Mouse (Mus musculus): ENCODE results near the gene Nckap5. TPM values are rescaled to one million over a fixed set of nuclear protein-coding genes. Genes with fewer than 3 reads are reported as not detected.

Nckap5 gene
- total and polyA plus RNA-seq, 3 experiments: not detected

GRCm38 (mm10) chr1:126461527-126462354 lies 368.9 kb downstream of the Nckap5 start:
- Histone ChIP-seq H3K36me3 (replicated peaks in 1 of 2; ENCODE audit: control insufficient read depth in 1 of 2, insufficient read depth in 1 of 2, low read length in 1 of 2) (no peaks in the 10 kb centered on the region), H3K27ac (ENCODE audit: insufficient read depth, low read depth) (no peak overlapping the region), H3K27me3 (replicated peaks) (no peaks in the 10 kb centered on the region), H3K9ac (ENCODE audit: insufficient read depth, low read depth) (no peak overlapping the region), H3K9me3 (replicated peaks; ENCODE audit: low read length) (peaks cover 59% of the 10 kb centered on the region), H3K79me2 (replicated peaks; ENCODE audit: control insufficient read depth, extremely low read depth, insufficient read depth, poor library complexity, severe bottlenecking) (no peaks in the 10 kb centered on the region), H3K4me1 (ENCODE audit: control insufficient read depth in 1 of 2, insufficient read depth in 2 of 2) (no peaks in the 10 kb centered on the region), H3K4me2 (ENCODE audit: insufficient read depth, low read depth, poor library complexity, severe bottlenecking) (no peak overlapping the region), H3K4me3 (replicated peaks in 1 of 3; ENCODE audit: low read depth in 2 of 3, low read length in 2 of 3, poor library complexity in 1 of 3) (no peak overlapping the region)
- TF ChIP-seq ETS1 (conservative IDR thresholded peaks at IDR 0.05; ENCODE audit: low read depth, low read length) (no peak), CTCF (conservative IDR thresholded peaks at IDR 0.05 in 1 of 2, IDR thresholded peaks at IDR 0.05 in 1 of 2; ENCODE audit: low read depth in 2 of 2, low read length in 2 of 2) (no peak), CHD1 (IDR thresholded peaks at IDR 0.05; ENCODE audit: low read depth, low read length) (no peak), POLR2AphosphoS2 (IDR thresholded peaks at IDR 0.05; ENCODE audit: low read depth, low read length) (no peak), KAT2A (IDR thresholded peaks at IDR 0.05; ENCODE audit: insufficient replicate concordance, low read length) (no peak), SMC3 (IDR thresholded peaks at IDR 0.05; ENCODE audit: low read depth, low read length) (no peak)
- in situ Hi-C loops (cut with MboI; ENCODE audit: low pct_ligation_motif_present, low pct_unique_long_range_greater_than_20kb, low sequenced_read_pairs): no loop called here
- dilution Hi-C loops (cut with MboI; ENCODE audit: extremely low pct_ligation_motif_present, extremely low pct_unique_long_range_greater_than_20kb, low sequenced_read_pairs): no loop called here
- DNase-seq (ENCODE audit: extremely low read depth): no peak

- Histone ChIP-seq H3K9ac (ENCODE audit: insufficient read depth, low read depth) (no peak overlapping the region), H3K27ac (ENCODE audit: insufficient read depth, low read depth) (no peak overlapping the region), H3K27me3 (replicated peaks) (no peaks in the 10 kb centered on the region), H3K4me2 (ENCODE audit: insufficient read depth, low read depth, poor library complexity, severe bottlenecking) (no peak overlapping the region), H3K4me3 (replicated peaks in 1 of 3; ENCODE audit: low read depth in 2 of 3, low read length in 2 of 3, poor library complexity in 1 of 3) (no peak overlapping the region), H3K9me3 (replicated peaks; ENCODE audit: low read length) (peaks cover 61% of the 10 kb centered on the region), H3K36me3 (replicated peaks in 1 of 2; ENCODE audit: control insufficient read depth in 1 of 2, insufficient read depth in 1 of 2, low read length in 1 of 2) (no peaks in the 10 kb centered on the region), H3K4me1 (ENCODE audit: control insufficient read depth in 1 of 2, insufficient read depth in 2 of 2) (no peaks in the 10 kb centered on the region), H3K79me2 (replicated peaks; ENCODE audit: control insufficient read depth, extremely low read depth, insufficient read depth, poor library complexity, severe bottlenecking) (no peaks in the 10 kb centered on the region)
- TF ChIP-seq ZMIZ1 (IDR thresholded peaks at IDR 0.05; ENCODE audit: low read depth, low read length) (no peak), CHD2 (IDR thresholded peaks at IDR 0.05; ENCODE audit: low read length) (no peak), MAX (IDR thresholded peaks at IDR 0.05; ENCODE audit: low read length) (no peak), TCF12 (IDR thresholded peaks at IDR 0.05; ENCODE audit: low read depth, low read length) (no peak), IRF4 (IDR thresholded peaks at IDR 0.05; ENCODE audit: low read depth, low read length) (no peak), PAX5 (IDR thresholded peaks at IDR 0.05; ENCODE audit: low read length) (no peak), NELFE (IDR thresholded peaks at IDR 0.05; ENCODE audit: low read depth, low read length) (no peak), CHD1 (IDR thresholded peaks at IDR 0.05; ENCODE audit: low read depth, low read length) (no peak), MAFK (IDR thresholded peaks at IDR 0.05; ENCODE audit: insufficient replicate concordance, low read length) (no peak), HCFC1 (IDR thresholded peaks at IDR 0.05; ENCODE audit: low read depth, low read length) (no peak), POLR2AphosphoS2 (IDR thresholded peaks at IDR 0.05; ENCODE audit: low read depth, low read length) (no peak), MYC (IDR thresholded peaks at IDR 0.05; ENCODE audit: low read depth, low read length) (no peak), MXI1 (IDR thresholded peaks at IDR 0.05; ENCODE audit: low read depth, low read length) (no peak), UBTF (IDR thresholded peaks at IDR 0.05; ENCODE audit: low read depth, low read length) (no peak), GABPA (IDR thresholded peaks at IDR 0.05; ENCODE audit: insufficient replicate concordance, low read depth, low read length) (no peak)
- dilution Hi-C loops (cut with MboI; ENCODE audit: extremely low pct_ligation_motif_present, extremely low pct_unique_long_range_greater_than_20kb, low sequenced_read_pairs): no loop called here
- in situ Hi-C loops (cut with MboI; ENCODE audit: low pct_ligation_motif_present, low pct_unique_long_range_greater_than_20kb, low sequenced_read_pairs): no loop called here
- no peak for DNase-seq (ENCODE audit: extremely low read depth)
These were observed 372.9 kb downstream of the Nckap5 start for GRCm38 (mm10) chr1:126457739-126458138.
